Mouse (Mus musculus) hindbrain, embryonic 12.5 days (tissue): ENCODE results near the gene St14. TPM values are rescaled to one million over a fixed set of nuclear protein-coding genes. Genes with fewer than 3 reads are reported as not detected.

Experiments used
- ATAC-seq: fragments of 200-750 bp; cut with Nextera tagmentation; 2 replicates; pipeline ENCODE4 v1.8.0; 2017; ENCODE audit warnings: moderate TSS enrichment; ENCODE audit not compliant: low FRiP score
- H3K27ac ChIP-seq: fragments of 300-500 bp; sonication (generic); 2 replicates; pipeline ENCODE4 v1.5.1; 2016; ENCODE audit warnings: mild to moderate bottlenecking
- H3K27me3 ChIP-seq: fragments of 300-500 bp; sonication (generic); 2 replicates; pipeline ENCODE4 v1.6.1; 2016; ENCODE audit warnings: mild to moderate bottlenecking
- H3K36me3 ChIP-seq: fragments of 300-500 bp; sonication (generic); 2 replicates; pipeline ENCODE4 v1.6.1; 2016; ENCODE audit warnings: mild to moderate bottlenecking
- H3K4me1 ChIP-seq: fragments of 300-500 bp; sonication (generic); 2 replicates; pipeline ENCODE4 v1.6.1; 2016
- H3K4me2 ChIP-seq: fragments of 300-500 bp; sonication (generic); replicated peaks from 2 replicates; pipeline ENCODE4 v1.6.1; 2016; ENCODE audit warnings: mild to moderate bottlenecking
- H3K4me3 ChIP-seq: fragments of 300-500 bp; sonication (generic); 2 replicates; pipeline ENCODE4 v1.5.1; 2016; ENCODE audit warnings: mild to moderate bottlenecking
- H3K9ac ChIP-seq: fragments of 300-500 bp; sonication (generic); 2 replicates; pipeline ENCODE4 v1.6.1; 2016; ENCODE audit warnings: mild to moderate bottlenecking, moderate library complexity
- H3K9me3 ChIP-seq: fragments of 300-500 bp; sonication (generic); replicated peaks from 2 replicates; pipeline ENCODE4 v1.6.1; 2016; ENCODE audit warnings: mild to moderate bottlenecking
- WGBS: fragments of 180-500 bp; shearing (Covaris S2); methylation state at CpG from one replicate; pipeline ENCODE4 v1.1.7; 2016; 5-methylcytosine and 5-hydroxymethylcytosine counted together
- polyA plus RNA-seq: library from polyadenylated mRNA; unstranded; fragments of >200 nt; fragmentation: Nextera tagmentation; extraction: Ambion mirVana; gene quantifications from 2 replicates; pipeline ENCODE4 v1.2.1, GENCODE M21; 2016

Gene St14
- polyA plus RNA-seq, 1 experiment from 2014 or later, result 7.1 TPM

GRCm38 (mm10) chr9:31151050-31151449 lies 19.4 kb upstream of the St14 start:
- H3K9me3 ChIP-seq, result no peaks in the 10 kb centered on the region
- H3K27me3 ChIP-seq, result no peaks in the 10 kb centered on the region
- 85% methylated on average over 2 of the region's 2 CpGs for WGBS
- H3K4me1 ChIP-seq, result no peaks in the 10 kb centered on the region
- H3K4me3 ChIP-seq, result no peak overlapping the region
- no peak for ATAC-seq
- H3K4me2 ChIP-seq, result no peak overlapping the region
- peaks cover 75% of the 10 kb centered on the region for H3K36me3 ChIP-seq
- H3K9ac ChIP-seq, result no peak overlapping the region
- no peak overlapping the region for H3K27ac ChIP-seq

- Histone ChIP-seq H3K4me1 (no peaks in the 10 kb centered on the region), H3K27ac (no peak overlapping the region), H3K9ac (no peak overlapping the region), H3K36me3 (peaks cover 51% of the 10 kb centered on the region), H3K4me3 (no peak overlapping the region), H3K4me2 (no peak overlapping the region), H3K9me3 (no peaks in the 10 kb centered on the region), H3K27me3 (no peaks in the 10 kb centered on the region)
- WGBS, result 83% methylated on average over 7 of the region's 7 CpGs
- no peak for ATAC-seq
Measured at GRCm38 (mm10) chr9:31148135-31148534, 16.5 kb upstream of the St14 start.

- Histone ChIP-seq H3K36me3 (peaks cover 30% of the 10 kb centered on the region), H3K4me3 (no peak overlapping the region), H3K9ac (no peak overlapping the region), H3K9me3 (no peaks in the 10 kb centered on the region), H3K4me1 (no peaks in the 10 kb centered on the region), H3K4me2 (no peak overlapping the region), H3K27ac (no peak overlapping the region), H3K27me3 (no peaks in the 10 kb centered on the region)
- no peak for ATAC-seq
- WGBS, result 86% methylated on average over 7 of the region's 7 CpGs
Measured at GRCm38 (mm10) chr9:31145272-31145925, 13.7 kb upstream of the St14 start.

- Histone ChIP-seq H3K4me2 (no peak overlapping the region), H3K27ac (no peak overlapping the region), H3K9me3 (no peaks in the 10 kb centered on the region), H3K36me3 (0 out of 2 replicates have a peak, but pooled peaks cover 9% of the 10 kb centered on the region), H3K4me1 (no peaks in the 10 kb centered on the region), H3K27me3 (no peaks in the 10 kb centered on the region), H3K4me3 (no peak overlapping the region), H3K9ac (no peak overlapping the region)
- WGBS, result 68% methylated on average over 1 of the region's 1 CpGs
- ATAC-seq, result no peak
Measured at GRCm38 (mm10) chr9:31142924-31143323, 11.3 kb upstream of the St14 start.

GRCm38 (mm10) chr9:31133131-31133530 lies 1.5 kb upstream of the St14 start:
- WGBS, result 91% methylated on average over 5 of the region's 5 CpGs
- Histone ChIP-seq H3K4me1 (peaks cover 20% of the 10 kb centered on the region), H3K36me3 (no peaks in the 10 kb centered on the region), H3K27me3 (peaks cover 59% of the 10 kb centered on the region), H3K9me3 (no peaks in the 10 kb centered on the region), H3K4me3 (no peak overlapping the region), H3K4me2 (no peak overlapping the region), H3K27ac (no peak overlapping the region), H3K9ac (no peak overlapping the region)
- ATAC-seq, result no peak

- peaks cover 20% of the 10 kb centered on the region for H3K4me1 ChIP-seq
- peaks cover 61% of the 10 kb centered on the region for H3K27me3 ChIP-seq
- no peaks in the 10 kb centered on the region for H3K9me3 ChIP-seq
- WGBS, result 12% methylated on average over 26 of the region's 26 CpGs
- H3K27ac ChIP-seq, result no peak overlapping the region
- no peak for ATAC-seq
- H3K4me2 ChIP-seq, result peak overlapping the region; percentile 92
- no peak overlapping the region; the same call in 1 of the 2 replicates for H3K9ac ChIP-seq
- no peaks in the 10 kb centered on the region for H3K36me3 ChIP-seq
- peak overlapping the region; percentile 46 for H3K4me3 ChIP-seq
Measured at GRCm38 (mm10) chr9:31130357-31131204, 1.1 kb downstream of the St14 start.

GRCm38 (mm10) chr9:31129956-31130355 lies 1.7 kb downstream of the St14 start:
- no peak overlapping the region for H3K4me2 ChIP-seq
- 59% methylated on average over 8 of the region's 8 CpGs for WGBS

GRCm38 (mm10) chr9:31127876-31128465 lies 3.7 kb downstream of the St14 start:
- H3K4me3 ChIP-seq, result no peak overlapping the region
- peaks cover 20% of the 10 kb centered on the region for H3K4me1 ChIP-seq
- peaks cover 48% of the 10 kb centered on the region for H3K27me3 ChIP-seq
- 83% methylated on average over 12 of the region's 12 CpGs for WGBS
- H3K9ac ChIP-seq, result no peak overlapping the region
- H3K4me2 ChIP-seq, result no peak overlapping the region
- H3K36me3 ChIP-seq, result no peaks in the 10 kb centered on the region
- no peak for ATAC-seq
- H3K27ac ChIP-seq, result no peak overlapping the region
- H3K9me3 ChIP-seq, result no peaks in the 10 kb centered on the region

More at GRCm38 (mm10) chr9:31129956-31130355, 1.7 kb downstream of the St14 start:
- peaks cover 20% of the 10 kb centered on the region for H3K4me1 ChIP-seq
- no peaks in the 10 kb centered on the region for H3K9me3 ChIP-seq
- H3K27ac ChIP-seq, result no peak overlapping the region
- no peak overlapping the region for H3K4me3 ChIP-seq
- no peaks in the 10 kb centered on the region for H3K36me3 ChIP-seq
- peaks cover 61% of the 10 kb centered on the region for H3K27me3 ChIP-seq
- H3K9ac ChIP-seq, result no peak overlapping the region
- ATAC-seq, result no peak

- Histone ChIP-seq H3K27ac (no peak overlapping the region), H3K9ac (no peak overlapping the region), H3K4me3 (no peak overlapping the region), H3K9me3 (no peaks in the 10 kb centered on the region), H3K4me2 (no peak overlapping the region), H3K36me3 (no peaks in the 10 kb centered on the region), H3K4me1 (peaks cover 11% of the 10 kb centered on the region), H3K27me3 (peaks cover 30% of the 10 kb centered on the region)
- WGBS, result 89% methylated on average over 7 of the region's 7 CpGs
- ATAC-seq, result no peak
Measured at GRCm38 (mm10) chr9:31126079-31126478, 5.6 kb downstream of the St14 start.

GRCm38 (mm10) chr9:31122464-31123030 lies 9.1 kb downstream of the St14 start:
- ATAC-seq, result no peak
- H3K9me3 ChIP-seq, result no peaks in the 10 kb centered on the region
- no peak overlapping the region for H3K9ac ChIP-seq
- H3K36me3 ChIP-seq, result no peaks in the 10 kb centered on the region
- no peaks in the 10 kb centered on the region for H3K27me3 ChIP-seq
- no peak overlapping the region for H3K4me2 ChIP-seq
- no peak overlapping the region for H3K4me3 ChIP-seq
- WGBS, result 63% methylated on average over 13 of the region's 13 CpGs
- H3K4me1 ChIP-seq, result peaks cover 2% of the 10 kb centered on the region; the same call in 1 of the 2 replicates
- no peak overlapping the region for H3K27ac ChIP-seq

GRCm38 (mm10) chr9:31120533-31120915 lies 11.1 kb downstream of the St14 start:
- no peak overlapping the region for H3K4me3 ChIP-seq
- ATAC-seq, result no peak
- no peaks in the 10 kb centered on the region for H3K9me3 ChIP-seq
- H3K4me2 ChIP-seq, result no peak overlapping the region
- 69% methylated on average over 4 of the region's 4 CpGs for WGBS
- peaks cover 2% of the 10 kb centered on the region; the same call in 1 of the 2 replicates for H3K4me1 ChIP-seq
- H3K9ac ChIP-seq, result no peak overlapping the region
- no peaks in the 10 kb centered on the region for H3K36me3 ChIP-seq
- no peak overlapping the region for H3K27ac ChIP-seq
- no peaks in the 10 kb centered on the region for H3K27me3 ChIP-seq

- no peak for ATAC-seq
- Histone ChIP-seq H3K9me3 (no peaks in the 10 kb centered on the region), H3K9ac (no peak overlapping the region), H3K27me3 (no peaks in the 10 kb centered on the region), H3K4me1 (peaks cover 2% of the 10 kb centered on the region; the same call in 1 of the 2 replicates), H3K4me3 (no peak overlapping the region), H3K36me3 (no peaks in the 10 kb centered on the region), H3K4me2 (no peak overlapping the region), H3K27ac (no peak overlapping the region)
- WGBS, result 64% methylated on average over 11 of the region's 11 CpGs
Measured at GRCm38 (mm10) chr9:31119882-31120532, 11.6 kb downstream of the St14 start.
